Mouse (Mus musculus) limb, embryonic 15.5 days (tissue): ENCODE measurements around the gene Hdhd5. TPM values are rescaled to one million over a fixed set of nuclear protein-coding genes. Genes with fewer than 3 reads are reported as not detected.

ENCODE experiments used
- ATAC-seq: fragments of 200-750 bp; cut with Nextera tagmentation; 2 replicates; pipeline ENCODE4 v1.8.0; 2017; ENCODE audit warnings: low read depth, moderate TSS enrichment; ENCODE audit not compliant: insufficient number of reproducible peaks, low FRiP score, low TSS enrichment
- H3K27ac ChIP-seq: fragments of 300-500 bp; sonication (generic); 2 replicates; pipeline ENCODE4 v1.5.1; 2015; ENCODE audit warnings: moderate library complexity, mild to moderate bottlenecking, inconsistent platforms
- H3K27me3 ChIP-seq: fragments of 300-500 bp; sonication (generic); 2 replicates; pipeline ENCODE4 v1.6.1; 2015; ENCODE audit warnings: inconsistent platforms
- H3K36me3 ChIP-seq: fragments of 300-500 bp; sonication (generic); 2 replicates; pipeline ENCODE4 v1.6.1; 2015; ENCODE audit warnings: inconsistent platforms
- H3K4me1 ChIP-seq: fragments of 300-500 bp; sonication (generic); 2 replicates; pipeline ENCODE4 v1.6.1; 2015; ENCODE audit warnings: inconsistent platforms
- H3K4me2 ChIP-seq: fragments of 300-500 bp; sonication (generic); 2 replicates; pipeline ENCODE4 v1.6.1; 2015; ENCODE audit warnings: mild to moderate bottlenecking, inconsistent platforms
- H3K4me3 ChIP-seq: fragments of 300-500 bp; sonication (generic); 2 replicates; pipeline ENCODE4 v1.5.1; 2015; ENCODE audit warnings: mild to moderate bottlenecking, inconsistent platforms
- H3K9ac ChIP-seq: fragments of 300-500 bp; sonication (generic); 2 replicates; pipeline ENCODE4 v1.6.1; 2015; ENCODE audit warnings: inconsistent platforms
- H3K9me3 ChIP-seq: fragments of 300-500 bp; sonication (generic); 2 replicates; pipeline ENCODE4 v1.6.1; 2016; ENCODE audit warnings: inconsistent platforms
- WGBS: fragments of 180-500 bp; shearing (Covaris S2); methylation state at CpG from one replicate; pipeline ENCODE4 v1.1.7; 2015; 5-methylcytosine and 5-hydroxymethylcytosine counted together
- polyA plus RNA-seq: library from polyadenylated mRNA; unstranded; fragments of >200 nt; fragmentation: Nextera tagmentation; extraction: Ambion mirVana; gene quantifications from 2 replicates; pipeline ENCODE4 v1.2.1, GENCODE M21; 2015

The Hdhd5 gene
- polyA plus RNA-seq, 1 experiment from 2014 or later = 16.2 TPM

DNA sequence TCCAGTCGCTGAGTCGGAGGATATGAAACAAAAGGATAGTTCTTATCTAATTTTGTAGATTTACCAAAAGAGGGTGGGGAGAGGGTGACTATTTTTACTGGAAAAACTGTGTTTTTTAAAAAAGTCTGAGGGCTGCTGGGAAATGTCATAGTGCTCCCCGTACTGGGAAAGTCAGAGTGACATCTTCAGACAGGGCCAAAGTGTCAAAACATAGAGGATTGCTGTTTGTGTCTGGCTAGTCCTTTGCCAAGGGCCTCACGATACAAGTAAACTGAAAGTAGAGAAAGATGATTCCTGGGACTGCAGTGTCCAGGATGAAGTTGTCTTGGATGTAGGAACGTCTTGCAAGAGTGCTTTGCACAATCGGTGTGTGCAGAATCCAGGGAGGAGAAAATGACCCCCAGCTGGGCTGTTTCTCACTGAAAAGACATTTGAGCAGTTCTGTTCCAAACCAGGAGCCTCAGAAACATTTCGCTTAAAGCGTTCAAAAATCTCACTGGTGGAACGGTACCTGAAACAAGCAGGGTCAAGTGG, 66.6 kb downstream of the Hdhd5 start:
- Histone ChIP-seq H3K9me3 (no peaks in the 10 kb centered on the region), H3K27ac (no peak overlapping the region), H3K4me2 (peak overlapping the region; percentile 70), H3K4me3 (peak overlapping the region; percentile 66), H3K4me1 (peaks cover 17% of the 10 kb centered on the region), H3K27me3 (peaks cover 36% of the 10 kb centered on the region), H3K36me3 (no peaks in the 10 kb centered on the region), H3K9ac (no peak overlapping the region)
- ATAC-seq = no peak
- 51% methylated on average over 9 of the region's 9 CpGs for WGBS

DNA sequence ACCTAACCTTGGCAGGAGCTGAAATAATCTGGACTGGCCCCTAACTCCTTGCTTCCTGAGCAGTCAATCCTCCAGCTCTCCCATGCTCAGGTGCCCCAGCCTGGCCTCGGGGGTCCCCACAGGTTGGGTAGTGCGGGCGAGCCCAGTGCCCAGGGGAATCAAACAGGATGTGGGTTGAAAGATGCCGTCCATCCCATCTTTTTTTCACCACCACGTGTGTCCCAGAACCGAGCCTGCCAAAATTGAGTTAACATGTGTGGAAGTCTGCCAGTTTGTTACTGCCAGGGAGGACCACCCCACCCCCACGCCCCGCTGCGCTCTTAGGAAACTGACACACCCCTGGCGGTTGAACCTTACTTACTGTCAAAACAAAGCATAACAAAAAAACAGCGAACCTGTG, 67.2 kb downstream of the Hdhd5 start:
- Histone ChIP-seq H3K36me3 (no peaks in the 10 kb centered on the region), H3K9me3 (no peaks in the 10 kb centered on the region), H3K27ac (no peak overlapping the region), H3K4me3 (peak overlapping the region; percentile 66), H3K4me1 (peaks cover 17% of the 10 kb centered on the region), H3K4me2 (peak overlapping the region; percentile 70), H3K27me3 (peaks cover 36% of the 10 kb centered on the region), H3K9ac (peak overlapping the region; percentile 37; the same call in 1 of the 2 replicates)
- 3% methylated on average over 11 of the region's 11 CpGs for WGBS
- ATAC-seq = no peak

DNA sequence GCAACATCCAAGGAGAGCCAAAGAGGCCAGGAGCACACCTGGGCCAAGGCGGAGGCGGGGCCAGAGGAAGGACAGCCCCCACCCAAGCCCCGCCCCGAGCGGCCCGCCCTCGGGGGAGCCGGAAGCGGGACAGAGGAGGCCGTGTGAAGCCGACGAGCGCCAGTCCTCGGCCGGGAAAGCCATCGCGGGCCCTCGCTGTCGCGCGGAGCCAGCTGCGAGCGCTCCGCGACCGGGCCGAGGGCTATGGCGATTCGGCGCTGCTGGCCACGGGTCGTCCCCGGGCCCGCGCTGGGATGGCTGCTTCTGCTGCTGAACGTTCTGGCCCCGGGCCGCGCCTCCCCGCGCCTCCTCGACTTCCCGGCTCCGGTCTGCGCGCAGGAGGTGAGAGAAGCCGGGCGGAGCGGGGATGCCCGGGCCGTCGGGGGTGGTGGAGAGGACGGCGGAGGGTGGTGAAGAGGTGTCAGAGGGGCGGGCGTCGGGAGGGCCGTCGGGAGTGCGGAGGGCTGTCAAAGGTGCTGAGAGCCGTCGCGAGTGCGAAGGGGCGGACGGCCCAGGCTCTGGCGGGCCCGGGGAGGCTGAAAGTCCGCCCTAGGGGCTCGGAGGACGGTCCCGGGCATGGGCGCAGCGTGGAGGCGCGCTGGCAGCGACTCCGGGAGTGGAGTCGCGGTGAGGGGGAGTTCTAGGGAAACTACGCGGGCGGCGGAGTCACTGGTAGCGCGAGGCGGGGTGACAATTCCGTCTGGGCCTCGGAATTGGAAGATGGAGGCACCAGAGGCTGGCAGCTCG, 67.8 kb downstream of the Hdhd5 start, which contains the start of gene Il17ra:
Gene Il17ra, plus strand, starts transcription at position 162 of the 786 bp plus-strand sequence.
- peak within 1 kb of the TSS; percentile 70 for H3K4me2 ChIP-seq
- peak; percentile 69; the same call in 1 of the 2 replicates for ATAC-seq
- H3K36me3 ChIP-seq = no peaks in the 10 kb centered on the region
- H3K27ac ChIP-seq = no peak within 1 kb of the TSS
- WGBS = under 1% methylated on average over 89 of the region's 90 CpGs
- peaks cover 36% of the 10 kb centered on the region for H3K27me3 ChIP-seq
- peak within 1 kb of the TSS; percentile 66 for H3K4me3 ChIP-seq
- H3K9me3 ChIP-seq = no peaks in the 10 kb centered on the region
- peaks cover 17% of the 10 kb centered on the region for H3K4me1 ChIP-seq
- H3K9ac ChIP-seq = peak within 1 kb of the TSS; percentile 37

DNA sequence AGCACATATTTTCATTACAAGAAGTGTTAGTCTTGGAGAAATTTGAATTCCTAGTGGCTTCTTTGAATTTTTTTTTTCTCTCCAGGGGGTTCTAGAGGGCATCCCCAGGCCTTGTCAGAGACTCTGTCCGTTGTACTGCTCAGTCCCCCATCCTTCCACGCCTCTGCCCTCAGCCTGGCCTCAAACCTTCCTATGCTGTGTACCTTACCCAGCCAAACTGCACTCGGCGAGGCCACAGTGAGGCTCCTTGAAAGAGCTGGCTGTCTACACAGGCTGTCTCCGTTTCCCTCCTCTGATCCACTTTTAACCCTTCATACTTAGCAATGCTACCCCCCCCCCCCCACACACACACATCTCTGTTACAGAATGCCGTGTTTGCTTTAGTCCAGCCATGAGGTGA, 68.9 kb downstream of the Hdhd5 start:
- ATAC-seq = no peak
- Histone ChIP-seq H3K4me1 (peaks cover 17% of the 10 kb centered on the region), H3K9me3 (no peaks in the 10 kb centered on the region), H3K4me3 (no peak overlapping the region), H3K9ac (no peak overlapping the region), H3K36me3 (no peaks in the 10 kb centered on the region), H3K4me2 (no peak overlapping the region), H3K27me3 (peaks cover 36% of the 10 kb centered on the region), H3K27ac (no peak overlapping the region)
- WGBS = 55% methylated on average over 6 of the region's 6 CpGs

DNA sequence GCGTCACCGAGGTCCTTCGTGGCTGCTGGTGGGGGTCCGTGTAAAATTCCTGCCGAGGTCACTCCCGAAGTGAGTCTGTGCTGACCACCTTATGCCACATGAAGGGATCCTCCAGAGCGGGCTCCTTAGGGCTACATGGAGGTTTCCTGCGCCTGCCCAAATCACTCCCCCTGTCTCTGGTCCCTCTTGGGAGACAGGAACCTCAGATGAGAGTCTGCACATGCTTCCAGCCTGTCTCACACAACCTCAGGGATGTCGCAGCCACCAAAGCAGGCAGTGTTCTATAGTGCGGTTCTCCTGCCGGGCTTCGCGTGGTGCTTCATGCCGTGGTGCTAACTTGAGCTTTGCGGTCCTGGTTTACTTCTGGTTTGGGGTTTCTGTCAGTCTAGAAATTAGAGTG, 69.9 kb downstream of the Hdhd5 start:
- 63% methylated on average over 15 of the region's 15 CpGs for WGBS
- Histone ChIP-seq H3K27ac (no peak overlapping the region), H3K9ac (no peak overlapping the region), H3K36me3 (no peaks in the 10 kb centered on the region), H3K4me3 (no peak overlapping the region), H3K9me3 (no peaks in the 10 kb centered on the region), H3K4me2 (no peak overlapping the region), H3K4me1 (peaks cover 17% of the 10 kb centered on the region), H3K27me3 (peaks cover 36% of the 10 kb centered on the region)
- no peak for ATAC-seq

Other genes starting within 250 kb of the Hdhd5 start
- 0.40 and 0.77 TPM in 2 replicates for gene D330020A13Rik, start 237.0 kb downstream of the Hdhd5 start, polyA plus RNA-seq
- gene B4galnt3, start 236.8 kb downstream of the Hdhd5 start, polyA plus RNA-seq = 1.1 and 1.3 TPM in 2 replicates
- 41.7 and 43.3 TPM in 2 replicates for gene Kdm5a, start 167.2 kb downstream of the Hdhd5 start, polyA plus RNA-seq
- gene Ccdc77, start 166.9 kb downstream of the Hdhd5 start, polyA plus RNA-seq = 21.8 and 22.7 TPM in 2 replicates
- 8.1 and 8.7 TPM in 2 replicates for gene Il17ra, start 68.1 kb downstream of the Hdhd5 start, polyA plus RNA-seq
- gene Tmem121b, start 37.5 kb downstream of the Hdhd5 start, polyA plus RNA-seq = 0.05 TPM in 1 of 2 replicates, not detected in the other
- 2.1 and 2.6 TPM in 2 replicates for gene Cecr2, start 135.1 kb upstream of the Hdhd5 start, polyA plus RNA-seq
- 0.56 and 0.65 TPM in 2 replicates for gene Slc25a18, start 242.3 kb upstream of the Hdhd5 start, polyA plus RNA-seq